Mouse (Mus musculus) forebrain, embryonic 12.5 days (tissue): ENCODE results near the gene Tnfrsf18. TPM values are rescaled to one million over a fixed set of nuclear protein-coding genes. Genes with fewer than 3 reads are reported as not detected.

Experiments used
- ATAC-seq: fragments of 200-750 bp; cut with Nextera tagmentation; 2 replicates; pipeline ENCODE4 v1.8.0; 2017; ENCODE audit warnings: moderate TSS enrichment; ENCODE audit not compliant: low FRiP score
- H3K27ac ChIP-seq: fragments of 300-500 bp; sonication (generic); 2 replicates; pipeline ENCODE4 v1.5.1; 2016; ENCODE audit warnings: mild to moderate bottlenecking
- H3K27me3 ChIP-seq: fragments of 300-500 bp; sonication (generic); 2 replicates; pipeline ENCODE4 v1.6.1; 2016; ENCODE audit warnings: mild to moderate bottlenecking
- H3K36me3 ChIP-seq: fragments of 300-500 bp; sonication (generic); replicated peaks from 2 replicates; pipeline ENCODE4 v1.6.1; 2016; ENCODE audit warnings: mild to moderate bottlenecking
- H3K4me1 ChIP-seq: fragments of 300-500 bp; sonication (generic); 2 replicates; pipeline ENCODE4 v1.6.1; 2016
- H3K4me2 ChIP-seq: fragments of 300-500 bp; sonication (generic); 2 replicates; pipeline ENCODE4 v1.6.1; 2016; ENCODE audit warnings: mild to moderate bottlenecking, moderate library complexity
- H3K4me3 ChIP-seq: fragments of 300-500 bp; sonication (generic); replicated peaks from 2 replicates; pipeline ENCODE4 v1.5.1; 2016; ENCODE audit warnings: mild to moderate bottlenecking
- H3K9ac ChIP-seq: fragments of 300-500 bp; sonication (generic); 2 replicates; pipeline ENCODE4 v1.6.1; 2016; ENCODE audit warnings: mild to moderate bottlenecking
- H3K9me3 ChIP-seq: fragments of 300-500 bp; sonication (generic); 2 replicates; pipeline ENCODE4 v1.6.1; 2016
- WGBS: fragments of 180-500 bp; shearing (Covaris S2); methylation state at CpG from one replicate; pipeline ENCODE4 v1.1.7; 2016; 5-methylcytosine and 5-hydroxymethylcytosine counted together
- polyA plus RNA-seq: library from polyadenylated mRNA; unstranded; fragments of >200 nt; fragmentation: Nextera tagmentation; extraction: Ambion mirVana; gene quantifications from 2 replicates; pipeline ENCODE4 v1.2.1, GENCODE M21; 2016

Gene Tnfrsf18
- polyA plus RNA-seq, 1 experiment from 2014 or later: 1.4 TPM

DNA sequence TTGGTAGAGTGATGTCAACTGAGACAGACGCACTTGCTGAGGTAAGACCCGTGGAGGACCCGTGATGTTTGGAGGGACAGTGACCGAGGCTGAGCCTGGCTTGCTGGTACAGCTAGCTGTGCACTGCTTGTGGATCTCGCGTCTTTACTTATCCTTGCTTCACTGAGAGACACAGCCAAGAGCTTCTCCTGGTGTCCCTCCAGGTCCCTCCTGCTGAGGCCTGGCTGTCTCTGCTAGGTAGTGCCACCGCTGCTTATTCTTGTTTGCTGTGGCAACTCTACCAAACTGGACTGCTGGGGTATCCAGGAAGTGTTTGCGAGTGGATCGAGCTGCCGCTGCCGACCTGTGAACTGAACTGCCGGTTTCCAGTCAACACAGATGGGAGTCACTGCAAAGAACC, 6.2 kb upstream of the Tnfrsf18 start:
- Histone ChIP-seq H3K4me3 (no peak overlapping the region), H3K9me3 (no peaks in the 10 kb centered on the region), H3K4me2 (no peak overlapping the region), H3K27me3 (no peaks in the 10 kb centered on the region), H3K4me1 (no peaks in the 10 kb centered on the region), H3K36me3 (peaks cover 16% of the 10 kb centered on the region; the same call in 1 of the 2 replicates), H3K9ac (no peak overlapping the region), H3K27ac (no peak overlapping the region)
- 89% methylated on average over 12 of the region's 12 CpGs for WGBS
- ATAC-seq: no peak

- H3K4me3 ChIP-seq: no peak overlapping the region
- no peaks in the 10 kb centered on the region for H3K4me1 ChIP-seq
- H3K27ac ChIP-seq: no peak overlapping the region
- no peaks in the 10 kb centered on the region for H3K9me3 ChIP-seq
- no peak overlapping the region for H3K4me2 ChIP-seq
- no peak overlapping the region for H3K9ac ChIP-seq
- ATAC-seq: no peak
- WGBS: 88% methylated on average over 3 of the region's 3 CpGs
- H3K27me3 ChIP-seq: no peaks in the 10 kb centered on the region
- peaks cover 8% of the 10 kb centered on the region; the same call in 1 of the 2 replicates for H3K36me3 ChIP-seq
Measured at GRCm38 (mm10) chr4:156021381-156021780, 4.6 kb upstream of the Tnfrsf18 start.

- no peaks in the 10 kb centered on the region for H3K9me3 ChIP-seq
- H3K4me3 ChIP-seq: no peak overlapping the region
- no peak overlapping the region for H3K27ac ChIP-seq
- H3K4me1 ChIP-seq: no peaks in the 10 kb centered on the region
- no peaks in the 10 kb centered on the region for H3K27me3 ChIP-seq
- WGBS: 87% methylated on average over 9 of the region's 9 CpGs
- ATAC-seq: no peak
- peaks cover 9% of the 10 kb centered on the region; the same call in 1 of the 2 replicates for H3K36me3 ChIP-seq
- no peak overlapping the region for H3K4me2 ChIP-seq
- no peak overlapping the region for H3K9ac ChIP-seq
Measured at GRCm38 (mm10) chr4:156021942-156022419, 4.0 kb upstream of the Tnfrsf18 start.

DNA sequence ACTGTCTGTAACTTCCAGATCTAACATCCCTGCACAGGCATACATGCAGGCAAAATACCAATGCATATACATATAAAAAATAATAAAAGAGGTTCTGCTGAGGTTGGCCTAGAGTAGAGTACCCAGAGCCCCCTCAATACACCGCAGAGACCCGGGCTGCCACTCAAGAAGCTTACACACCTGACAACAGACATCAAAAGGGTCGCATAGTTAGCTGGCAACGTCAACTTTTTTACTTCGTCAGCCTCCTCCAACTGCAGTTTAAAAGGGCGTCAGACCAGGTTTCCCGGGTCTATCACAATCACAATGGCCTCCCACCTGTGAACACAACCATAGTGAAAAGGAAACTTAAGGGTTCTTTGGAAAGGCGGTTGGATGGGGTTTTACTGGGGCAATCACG, 2.4 kb upstream of the Tnfrsf18 start:
- H3K9ac ChIP-seq: no peak overlapping the region
- ATAC-seq: no peak

DNA sequence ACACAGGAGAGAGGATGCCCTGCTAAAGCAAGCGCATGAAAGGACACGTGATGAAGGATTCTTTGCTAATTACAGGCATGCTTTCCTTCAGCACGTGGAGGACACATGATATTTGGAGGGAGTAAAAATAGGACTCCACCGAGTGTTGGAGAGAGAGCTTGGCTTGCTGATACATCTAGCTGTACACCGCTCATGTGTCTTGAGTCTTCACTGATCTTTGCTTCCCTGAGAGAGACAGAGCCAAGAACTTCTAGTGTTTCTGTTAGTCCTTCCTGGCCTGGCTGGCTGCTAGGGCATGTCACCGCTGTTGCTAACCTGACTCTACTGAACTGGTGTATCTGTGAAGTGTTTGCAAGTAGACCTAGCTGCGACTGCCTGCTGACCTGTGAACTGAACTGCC, 1.8 kb upstream of the Tnfrsf18 start:
- no peak for ATAC-seq
- WGBS: 95% methylated on average over 7 of the region's 7 CpGs

More for the DNA sequence above, 2.4 kb upstream of the Tnfrsf18 start:
- no peaks in the 10 kb centered on the region for H3K9me3 ChIP-seq
- H3K27ac ChIP-seq: no peak overlapping the region
- no peaks in the 10 kb centered on the region for H3K4me1 ChIP-seq
- H3K4me3 ChIP-seq: no peak overlapping the region
- no peak overlapping the region for H3K4me2 ChIP-seq
- H3K36me3 ChIP-seq: peaks cover 14% of the 10 kb centered on the region; the same call in 1 of the 2 replicates
- H3K27me3 ChIP-seq: no peaks in the 10 kb centered on the region
- WGBS: 87% methylated on average over 9 of the region's 9 CpGs

GRCm38 (mm10) chr4:156028580-156028979, 2.6 kb downstream of the Tnfrsf18 start:
- peaks cover 1% of the 10 kb centered on the region; the same call in 1 of the 2 replicates for H3K27me3 ChIP-seq
- peaks cover 7% of the 10 kb centered on the region; the same call in 1 of the 2 replicates for H3K36me3 ChIP-seq
- no peaks in the 10 kb centered on the region for H3K9me3 ChIP-seq
- ATAC-seq: no peak
- H3K27ac ChIP-seq: no peak overlapping the region
- no peak overlapping the region for H3K4me2 ChIP-seq
- H3K9ac ChIP-seq: no peak overlapping the region
- H3K4me1 ChIP-seq: peaks cover 25% of the 10 kb centered on the region
- 91% methylated on average over 7 of the region's 7 CpGs for WGBS
- no peak overlapping the region for H3K4me3 ChIP-seq

More for the DNA sequence above, 1.8 kb upstream of the Tnfrsf18 start:
- Histone ChIP-seq H3K4me3 (no peak overlapping the region), H3K27me3 (no peaks in the 10 kb centered on the region), H3K4me2 (no peak overlapping the region), H3K36me3 (peaks cover 14% of the 10 kb centered on the region; the same call in 1 of the 2 replicates), H3K9ac (no peak overlapping the region), H3K4me1 (no peaks in the 10 kb centered on the region), H3K9me3 (no peaks in the 10 kb centered on the region), H3K27ac (no peak overlapping the region)

GRCm38 (mm10) chr4:156030651-156031118, 4.7 kb downstream of the Tnfrsf18 start:
- H3K9ac ChIP-seq: peak overlapping the region; percentile 26
- H3K27me3 ChIP-seq: peaks cover 22% of the 10 kb centered on the region
- peak overlapping the region; percentile 86; the same call in 1 of the 2 replicates for H3K27ac ChIP-seq
- peak overlapping the region; percentile 39 for H3K4me3 ChIP-seq
- H3K4me2 ChIP-seq: peak overlapping the region; percentile 64
- peaks cover 34% of the 10 kb centered on the region for H3K4me1 ChIP-seq
- ATAC-seq: no peak
- 69% methylated on average over 9 of the region's 9 CpGs for WGBS
- H3K9me3 ChIP-seq: no peaks in the 10 kb centered on the region
- peaks cover 7% of the 10 kb centered on the region; the same call in 1 of the 2 replicates for H3K36me3 ChIP-seq

DNA sequence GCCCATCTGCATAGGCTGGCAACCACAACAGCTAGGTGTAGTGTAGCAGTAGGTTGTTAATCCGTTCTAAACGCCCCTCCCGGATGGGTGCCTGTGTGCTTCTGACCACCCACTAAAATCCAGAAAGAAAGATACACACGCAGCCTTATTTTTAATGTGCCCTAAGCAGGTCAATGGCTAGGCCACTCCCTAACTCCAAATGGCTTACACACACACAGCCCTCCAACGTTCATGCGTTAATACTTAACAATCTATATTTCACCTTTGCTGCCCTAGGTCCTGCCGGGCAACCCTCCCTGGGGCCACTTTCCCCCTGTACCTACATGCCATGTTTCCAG, 5.3 kb downstream of the Tnfrsf18 start:
- peak; percentile 32 for ATAC-seq
- Histone ChIP-seq H3K36me3 (peaks cover 7% of the 10 kb centered on the region; the same call in 1 of the 2 replicates), H3K9ac (peak overlapping the region; percentile 26), H3K4me1 (peaks cover 34% of the 10 kb centered on the region), H3K27ac (peak overlapping the region; percentile 86; the same call in 1 of the 2 replicates), H3K9me3 (no peaks in the 10 kb centered on the region), H3K4me3 (peak overlapping the region; percentile 39), H3K27me3 (peaks cover 27% of the 10 kb centered on the region), H3K4me2 (peak overlapping the region; percentile 64)
- 12% methylated on average over 7 of the region's 7 CpGs for WGBS

- Histone ChIP-seq H3K4me2 (peak overlapping the region; percentile 64), H3K4me3 (peak overlapping the region; percentile 39), H3K27ac (peak overlapping the region; percentile 86), H3K9me3 (no peaks in the 10 kb centered on the region), H3K9ac (peak overlapping the region; percentile 26), H3K36me3 (peaks cover 7% of the 10 kb centered on the region; the same call in 1 of the 2 replicates), H3K27me3 (peaks cover 32% of the 10 kb centered on the region), H3K4me1 (peaks cover 34% of the 10 kb centered on the region)
- peak; percentile 93 for ATAC-seq
- WGBS: 4% methylated on average over 24 of the region's 24 CpGs
Measured at GRCm38 (mm10) chr4:156031593-156032391, 5.8 kb downstream of the Tnfrsf18 start.

GRCm38 (mm10) chr4:156032856-156033255, 6.9 kb downstream of the Tnfrsf18 start:
- Histone ChIP-seq H3K27ac (0 out of 2 replicates have a peak overlapping the region, but pooled peaks have one; percentile 86), H3K4me3 (no peak overlapping the region), H3K9ac (no peak overlapping the region), H3K4me1 (peaks cover 34% of the 10 kb centered on the region), H3K4me2 (no peak overlapping the region), H3K36me3 (no peaks in the 10 kb centered on the region; the same call in 1 of the 2 replicates), H3K27me3 (peaks cover 32% of the 10 kb centered on the region), H3K9me3 (no peaks in the 10 kb centered on the region)
- WGBS: 91% methylated on average over 4 of the region's 4 CpGs
- no peak for ATAC-seq

DNA sequence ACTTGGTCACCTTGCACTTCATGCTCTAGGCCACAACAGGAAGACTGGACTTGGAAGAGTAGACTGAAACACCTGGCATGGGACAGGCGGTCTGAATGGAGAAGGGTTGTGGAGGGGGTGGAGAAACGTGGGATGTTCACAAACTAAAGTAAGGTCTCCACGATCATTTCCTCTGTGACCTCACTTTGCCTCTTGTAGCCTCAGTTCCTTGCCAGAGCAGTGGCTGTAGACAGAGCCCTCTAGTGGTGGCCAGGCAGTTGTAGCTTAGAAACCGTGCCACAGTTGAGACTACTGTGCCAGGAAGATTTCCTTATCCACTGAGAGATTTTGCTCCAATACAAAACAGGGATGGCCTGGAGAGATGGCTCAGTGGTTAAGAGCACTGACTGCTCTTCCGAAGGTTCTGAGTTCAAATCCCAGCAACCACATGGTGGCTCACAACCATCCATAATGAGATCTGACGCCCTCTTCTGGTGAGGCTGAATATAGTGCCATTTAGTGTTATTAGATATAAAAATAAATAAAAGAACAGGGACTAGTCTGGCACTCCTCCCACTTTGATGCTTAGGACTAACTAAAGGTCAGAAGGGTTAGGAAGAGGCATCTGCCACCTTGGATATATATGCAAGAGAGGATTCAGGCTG, 7.6 kb downstream of the Tnfrsf18 start:
- H3K4me2 ChIP-seq: no peak overlapping the region
- H3K4me1 ChIP-seq: peaks cover 34% of the 10 kb centered on the region
- H3K4me3 ChIP-seq: no peak overlapping the region
- no peaks in the 10 kb centered on the region for H3K36me3 ChIP-seq
- no peaks in the 10 kb centered on the region for H3K9me3 ChIP-seq
- H3K27me3 ChIP-seq: peaks cover 32% of the 10 kb centered on the region
- 53% methylated on average over 6 of the region's 6 CpGs for WGBS
- no peak overlapping the region for H3K9ac ChIP-seq
- no peak for ATAC-seq
- no peak overlapping the region for H3K27ac ChIP-seq

DNA sequence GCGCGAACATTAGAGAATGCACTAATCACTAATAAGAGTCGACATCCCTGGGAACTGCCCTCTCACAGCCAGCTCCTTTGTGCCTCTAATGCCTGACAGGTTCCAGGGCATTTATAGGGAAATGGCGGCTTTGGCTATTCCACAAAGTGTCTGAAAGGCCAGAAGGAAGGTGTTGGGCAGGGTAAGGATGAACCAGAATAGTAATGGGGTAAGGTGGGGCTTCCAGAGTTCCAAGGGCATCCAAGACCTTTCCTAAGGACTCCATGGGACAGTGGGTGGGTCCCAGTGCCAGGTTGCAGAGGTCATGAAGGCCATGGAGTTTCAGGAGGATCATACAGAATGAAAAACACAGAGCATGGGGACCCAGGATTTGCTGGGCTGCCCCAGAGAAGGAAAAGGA, 8.3 kb downstream of the Tnfrsf18 start:
- Histone ChIP-seq H3K4me2 (no peak overlapping the region), H3K9me3 (no peaks in the 10 kb centered on the region), H3K36me3 (no peaks in the 10 kb centered on the region), H3K9ac (no peak overlapping the region), H3K4me3 (peak overlapping the region; percentile 28), H3K27me3 (peaks cover 32% of the 10 kb centered on the region), H3K27ac (no peak overlapping the region), H3K4me1 (peaks cover 34% of the 10 kb centered on the region)
- WGBS: 52% methylated on average over 4 of the region's 4 CpGs
- no peak for ATAC-seq
